Mouse (Mus musculus): Measurements from ENCODE around the gene Fbxo31.
"Not testable (repeated sequence)": the region's sequence is repeated elsewhere in the genome, so short reads cannot be mapped to it uniquely, and the experiment has no call there.

Gene Fbxo31

DNA sequence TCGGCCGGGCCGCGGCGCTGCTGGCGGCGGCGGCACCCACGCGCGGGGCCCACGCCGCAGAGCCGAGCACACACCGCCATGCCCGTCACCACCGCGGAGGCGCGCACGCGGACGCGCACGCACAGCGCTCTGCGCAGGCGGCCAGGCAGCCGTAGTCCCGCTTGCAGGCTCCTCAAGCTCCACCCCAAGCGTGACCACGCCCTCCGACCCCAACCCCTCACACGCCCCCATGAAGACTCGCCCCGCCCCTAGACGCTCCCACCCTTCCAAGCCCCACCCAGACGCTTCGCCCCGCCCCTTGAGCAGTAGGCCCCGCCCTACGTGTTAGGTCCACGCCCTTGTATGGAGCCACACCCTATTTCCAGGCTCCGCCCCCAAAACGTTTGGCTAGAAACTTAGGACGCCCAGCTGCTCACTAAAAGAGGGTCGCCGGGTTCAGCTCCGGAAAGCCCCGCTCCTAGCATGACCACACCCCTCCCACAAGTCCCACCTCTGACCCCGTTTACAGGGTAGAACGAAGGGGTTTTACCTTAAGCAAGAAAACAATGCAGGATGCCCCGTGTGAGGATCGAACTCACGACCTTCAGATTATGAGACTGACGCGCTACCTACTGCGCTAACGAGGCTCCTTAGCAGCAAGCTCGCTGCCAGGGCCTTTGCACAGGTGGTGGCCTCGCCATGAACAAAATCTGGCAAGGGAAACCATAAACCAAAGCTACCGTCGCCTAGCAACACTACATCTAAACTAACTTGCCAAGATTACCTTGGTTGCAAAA, at the start of gene Fbxo31:
Fbxo31 (minus strand) TSS at position 131 of the 776 bp plus-strand sequence.
- DNase-seq (ENCODE audit: low spot score in 2 of 2) = peak; percentile 95 to 97

DNA sequence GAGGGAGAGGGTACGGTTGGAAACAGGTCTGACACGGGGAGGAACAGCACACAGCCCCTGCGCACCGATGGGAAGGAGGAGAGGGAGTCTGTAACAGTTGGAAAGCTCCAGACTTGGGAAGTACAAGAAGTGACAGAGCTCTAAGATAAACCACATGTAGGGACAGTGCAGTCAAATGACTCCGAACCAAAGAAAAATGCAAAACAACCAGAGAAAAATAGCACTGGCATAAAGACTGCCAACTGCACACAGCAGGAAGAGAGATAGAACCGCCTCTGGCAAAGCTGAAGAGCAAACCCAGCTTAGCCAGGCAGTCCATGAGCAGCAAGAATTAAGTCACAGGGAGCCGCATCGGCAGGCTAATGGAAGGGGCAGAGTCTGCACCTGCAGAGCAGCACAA, 44.4 kb upstream of the Fbxo31 start:
- DNase-seq (ENCODE audit: low spot score in 2 of 2) = no peak

DNA sequence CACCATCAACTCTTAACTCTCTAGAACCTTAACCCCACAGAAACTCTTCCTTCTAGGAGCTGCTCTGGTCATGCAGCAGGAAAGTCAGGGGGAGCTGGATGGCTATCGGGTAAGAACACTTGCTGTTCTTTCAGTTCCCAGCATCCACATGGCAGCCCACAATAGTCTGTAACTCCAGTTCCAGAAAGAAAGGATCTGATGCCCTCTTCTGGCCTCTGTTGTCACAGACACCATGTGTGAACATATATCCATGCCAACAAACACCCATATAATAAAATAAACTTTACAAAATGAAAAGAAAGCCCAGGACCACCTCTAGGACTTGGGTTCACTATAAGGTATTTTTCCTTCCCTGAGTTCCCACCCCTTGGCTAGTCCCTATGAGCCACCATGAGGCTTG, 43.3 kb upstream of the Fbxo31 start:
- DNase-seq (ENCODE audit: low spot score in 2 of 2) = no peak

DNA sequence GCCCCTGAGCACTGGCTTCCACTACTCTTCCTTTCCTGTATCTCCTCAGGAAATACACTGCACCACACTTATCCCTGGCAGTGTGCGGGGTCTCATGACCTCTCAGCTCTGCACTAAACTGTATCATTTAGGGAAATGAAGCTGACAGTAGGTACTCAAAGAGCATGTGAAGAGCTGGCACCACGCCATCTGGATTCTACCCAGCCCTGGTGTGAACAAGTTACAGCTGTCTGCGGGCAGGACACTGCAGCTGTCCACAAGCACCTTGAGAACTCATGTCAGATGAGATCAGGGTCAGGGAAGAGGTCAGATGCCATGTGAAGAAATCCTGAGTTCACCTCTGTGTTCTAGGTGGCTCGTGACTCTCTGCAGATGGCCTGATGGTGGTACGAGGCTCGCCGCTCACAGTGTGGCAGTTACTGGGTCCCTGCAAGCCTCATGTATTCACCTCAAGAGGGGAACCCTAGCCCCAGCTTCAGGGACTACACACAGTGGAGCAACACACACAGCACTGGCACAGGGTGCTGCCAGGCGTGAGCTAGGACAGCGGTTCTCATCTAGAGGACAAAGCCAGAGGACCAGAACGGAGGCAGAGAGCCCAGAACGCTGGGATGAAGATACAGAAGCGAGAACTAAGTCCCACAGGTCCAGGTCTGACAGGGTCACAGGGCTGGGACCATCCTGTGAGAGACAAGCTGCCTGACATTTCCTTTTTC, 42.4 kb upstream of the Fbxo31 start:
- no peak for DNase-seq (ENCODE audit: low spot score in 2 of 2)

DNA sequence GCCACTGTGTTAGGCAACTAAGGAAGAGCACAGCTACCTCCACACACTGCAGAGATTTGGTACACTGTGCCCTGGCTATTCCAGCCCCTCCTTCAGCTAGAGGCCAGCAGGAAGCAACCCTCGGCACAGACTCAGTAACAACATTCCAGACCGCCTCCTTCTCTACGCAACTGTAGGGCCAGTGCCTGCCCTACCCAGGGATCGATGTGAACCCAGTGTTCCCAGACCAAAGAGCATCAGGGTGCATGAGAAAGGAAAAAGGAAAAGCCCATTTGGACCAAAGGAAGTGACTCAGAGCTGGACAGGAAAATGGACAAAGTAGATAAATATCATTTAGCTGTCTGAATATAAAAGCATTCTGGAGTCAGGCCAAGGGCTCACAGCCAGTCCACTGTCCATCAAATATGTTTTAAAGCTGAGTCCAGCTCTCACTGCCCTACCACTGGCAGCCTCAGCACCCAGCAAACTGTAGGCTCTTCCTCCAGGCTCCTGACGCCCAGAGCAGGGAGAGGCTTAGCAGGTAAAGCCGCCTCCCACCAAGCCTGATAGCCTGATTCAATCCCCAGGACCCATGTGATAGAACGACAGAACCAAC, 40.9 kb upstream of the Fbxo31 start:
- DNase-seq (ENCODE audit: low spot score in 2 of 2) = no peak

DNA sequence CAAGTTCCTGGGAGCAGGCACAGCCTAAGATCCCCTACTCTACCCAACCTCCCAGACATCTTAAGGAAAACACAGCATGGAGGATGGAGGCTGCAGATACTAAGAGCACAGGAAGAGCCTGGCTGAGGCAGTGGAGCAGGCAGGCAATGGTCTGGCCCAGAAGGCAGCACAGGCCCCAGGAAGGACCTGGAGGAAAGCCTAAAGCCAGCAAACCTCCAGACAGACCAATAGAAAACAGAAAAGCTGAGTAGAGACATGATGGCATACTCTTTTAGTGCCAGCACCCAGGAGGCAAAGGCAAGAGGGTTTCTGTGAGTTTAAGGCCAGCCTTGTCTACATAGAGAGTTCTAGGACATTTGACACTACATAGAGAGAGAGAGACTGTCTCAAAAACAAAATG, 34.8 kb upstream of the Fbxo31 start:
- DNase-seq (ENCODE audit: low spot score in 2 of 2) = no peak

DNA sequence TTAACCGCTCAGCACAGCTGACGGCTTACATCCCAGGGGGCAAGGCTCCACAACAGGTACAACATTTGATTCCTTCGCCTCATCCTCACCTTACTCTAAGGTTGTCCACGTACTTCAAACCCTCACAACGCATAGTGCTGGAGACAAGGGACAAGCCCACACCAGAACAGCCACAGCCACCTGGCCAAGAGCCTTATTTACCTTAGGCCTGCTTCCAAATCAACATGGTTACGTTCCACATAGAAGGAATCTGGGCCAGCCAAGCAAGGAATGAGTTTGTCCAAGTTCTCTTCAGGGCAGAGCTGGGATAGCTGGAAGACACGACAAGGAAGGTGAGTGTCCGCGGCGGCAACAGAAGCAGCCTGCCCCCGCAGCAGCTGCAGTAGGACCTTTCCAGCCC, 31.3 kb upstream of the Fbxo31 start:
- DNase-seq (ENCODE audit: low spot score in 2 of 2) = no peak

DNA sequence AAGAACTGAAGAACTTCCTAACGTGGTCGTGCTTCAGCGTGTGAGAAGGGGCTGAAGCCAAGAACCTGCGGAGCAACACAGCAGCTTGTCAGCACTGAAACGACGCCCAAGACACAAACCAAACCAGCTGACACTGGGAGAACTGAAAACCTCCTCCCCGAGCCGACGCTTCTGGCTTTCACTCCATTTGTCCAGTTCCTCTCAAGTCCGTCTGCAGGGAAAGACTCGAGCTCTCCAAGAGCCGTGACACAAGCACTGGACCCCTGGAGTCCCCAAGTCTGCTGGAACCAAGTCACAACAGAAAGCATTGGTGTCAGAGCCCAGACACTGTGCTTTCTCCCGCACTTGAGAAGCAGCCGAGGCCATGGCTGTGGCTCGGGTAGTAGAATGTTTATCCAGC, 30.6 kb upstream of the Fbxo31 start:
- DNase-seq (ENCODE audit: low spot score in 2 of 2) = no peak

DNA sequence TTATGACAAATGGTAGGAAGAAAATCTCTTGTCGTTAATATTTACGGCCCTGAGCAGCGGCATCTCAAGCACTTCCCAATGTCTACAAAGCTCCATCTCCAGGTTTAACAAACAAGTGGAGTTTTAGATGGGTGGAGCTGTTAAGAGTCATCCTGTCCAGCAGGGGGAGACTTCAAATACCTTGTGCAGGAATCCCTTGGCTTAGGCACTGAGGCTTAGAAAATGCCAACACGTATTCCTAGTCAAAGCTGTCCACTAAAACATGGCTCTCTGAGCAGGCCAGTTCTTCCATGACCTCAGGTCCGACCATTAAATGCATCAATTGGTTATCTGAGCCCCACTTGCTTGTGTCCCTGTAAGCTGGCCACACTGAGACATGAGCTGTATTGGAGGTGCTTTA, 29.1 kb upstream of the Fbxo31 start:
- DNase-seq (ENCODE audit: low spot score in 2 of 2) = no peak

DNA sequence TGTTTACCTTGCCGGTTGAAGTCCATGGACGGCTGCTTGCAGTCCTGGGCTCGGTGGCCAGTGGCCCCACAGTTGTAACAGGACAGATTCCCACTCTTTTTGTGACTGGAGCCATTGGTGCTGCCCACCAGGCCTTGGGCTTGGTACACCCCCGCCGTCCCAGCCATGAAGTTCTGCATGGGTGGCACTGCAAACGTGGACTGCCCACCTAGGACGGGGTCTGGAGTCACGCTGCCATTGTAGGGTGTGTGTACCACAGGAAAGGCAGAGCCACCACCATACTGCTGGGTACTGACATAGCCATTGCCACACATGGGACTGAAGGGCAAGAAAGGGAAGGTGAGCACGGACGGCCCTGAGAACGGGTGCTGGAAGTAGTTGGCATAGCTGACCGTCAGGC, 25.2 kb upstream of the Fbxo31 start:
- DNase-seq (ENCODE audit: low spot score in 2 of 2) = no peak

DNA sequence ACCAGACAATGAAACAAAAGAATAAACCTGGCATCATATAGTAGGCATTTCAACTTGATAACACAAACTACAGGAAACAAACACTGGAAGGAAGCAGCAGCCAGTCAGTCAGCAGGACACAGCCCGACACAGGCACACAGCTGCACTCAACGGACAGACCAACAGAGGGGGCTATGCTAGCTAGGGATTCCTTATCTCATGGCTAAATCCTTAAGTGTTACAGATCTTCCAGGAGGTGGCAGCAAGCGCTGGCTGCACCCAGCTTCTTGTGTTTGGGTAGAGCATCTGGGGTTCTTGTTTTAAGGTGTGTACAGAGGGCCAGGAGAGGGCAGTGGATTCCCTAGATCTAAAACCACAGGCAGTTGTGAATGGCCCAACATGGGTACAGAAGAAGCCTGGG, 24.3 kb upstream of the Fbxo31 start:
- DNase-seq (ENCODE audit: low spot score in 2 of 2) = peak in 1 of 2 experiments; percentile 53

DNA sequence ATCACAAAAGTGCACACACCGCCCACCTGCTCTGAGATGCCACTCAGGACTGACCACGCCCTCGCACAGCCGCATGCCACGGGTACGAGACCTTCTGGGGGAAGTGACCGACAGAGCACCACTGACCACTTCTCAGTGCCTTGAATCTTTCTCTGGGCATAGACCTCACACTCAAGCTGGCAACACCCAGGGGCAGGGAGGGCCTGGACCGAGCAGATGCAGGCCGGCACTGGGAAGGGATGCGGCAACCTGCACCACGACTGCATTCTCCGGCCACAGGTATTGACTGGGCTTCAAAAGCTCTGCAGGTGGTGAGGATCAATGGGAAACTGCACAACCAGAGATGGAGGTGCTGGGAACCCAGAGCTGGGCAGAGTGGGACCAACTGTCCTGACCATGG, 23.8 kb upstream of the Fbxo31 start:
- no peak for DNase-seq (ENCODE audit: low spot score in 2 of 2)

DNA sequence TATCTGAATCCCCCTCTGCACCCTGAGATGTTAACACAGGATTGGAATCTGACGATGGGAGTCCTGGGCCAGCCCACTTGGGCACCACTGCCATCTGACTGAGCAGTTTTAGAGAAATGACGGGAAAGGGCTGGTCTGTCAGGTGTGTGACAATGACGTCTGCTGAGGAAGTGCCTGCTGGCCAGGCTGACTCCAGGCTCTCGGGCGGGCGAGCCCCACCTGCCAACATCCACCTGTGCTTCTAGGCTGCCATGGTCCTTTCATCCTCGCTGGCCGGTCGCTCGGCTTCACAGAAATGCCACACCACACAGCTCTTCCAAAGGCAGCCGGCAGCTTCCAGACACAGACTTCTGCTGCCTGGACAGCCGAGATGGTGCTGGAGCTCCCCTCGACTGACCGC, 21.2 kb upstream of the Fbxo31 start:
- DNase-seq (ENCODE audit: low spot score in 2 of 2) = no peak

DNA sequence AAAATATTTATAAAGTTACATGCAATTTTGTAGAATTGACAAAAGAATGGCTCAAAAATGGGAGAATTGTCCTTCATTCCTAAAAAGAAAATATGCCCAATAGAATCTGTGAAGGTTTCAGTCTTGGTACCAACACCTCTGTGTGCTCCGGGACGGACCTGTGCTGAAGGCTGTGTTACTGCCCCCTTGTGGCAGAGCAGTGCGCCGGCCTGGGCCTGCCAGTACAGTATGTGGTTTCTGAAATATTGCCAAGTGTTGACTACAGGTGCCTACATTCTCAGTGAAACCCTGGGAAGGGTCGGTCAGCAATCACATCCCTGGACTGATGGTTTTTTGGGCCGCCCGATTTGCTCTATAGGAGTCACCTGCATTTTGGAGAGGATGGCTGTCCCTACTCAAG, 20.3 kb upstream of the Fbxo31 start:
- DNase-seq (ENCODE audit: low spot score in 2 of 2) = peak; percentile 76 to 90

DNA sequence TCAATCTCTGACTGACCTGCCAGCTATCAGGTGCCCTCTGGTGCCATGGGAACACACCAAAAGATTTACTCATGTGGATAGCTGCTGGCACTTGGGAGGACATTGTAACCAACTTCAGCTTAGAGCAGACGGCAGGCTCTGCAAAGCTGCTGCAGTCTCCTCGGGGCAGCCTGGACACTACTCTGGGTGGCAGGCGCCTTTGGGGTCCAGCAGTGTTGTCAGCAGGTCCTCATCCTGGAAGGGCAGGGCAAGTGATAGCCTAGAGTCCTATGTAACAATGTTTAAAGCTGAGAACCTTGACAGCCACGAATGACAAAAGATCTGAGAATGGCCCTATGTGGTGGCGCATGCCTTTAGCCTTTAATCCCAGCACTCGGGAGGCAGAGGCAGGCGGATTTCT, 19.6 kb upstream of the Fbxo31 start:
- DNase-seq (ENCODE audit: low spot score in 2 of 2) = no peak

DNA sequence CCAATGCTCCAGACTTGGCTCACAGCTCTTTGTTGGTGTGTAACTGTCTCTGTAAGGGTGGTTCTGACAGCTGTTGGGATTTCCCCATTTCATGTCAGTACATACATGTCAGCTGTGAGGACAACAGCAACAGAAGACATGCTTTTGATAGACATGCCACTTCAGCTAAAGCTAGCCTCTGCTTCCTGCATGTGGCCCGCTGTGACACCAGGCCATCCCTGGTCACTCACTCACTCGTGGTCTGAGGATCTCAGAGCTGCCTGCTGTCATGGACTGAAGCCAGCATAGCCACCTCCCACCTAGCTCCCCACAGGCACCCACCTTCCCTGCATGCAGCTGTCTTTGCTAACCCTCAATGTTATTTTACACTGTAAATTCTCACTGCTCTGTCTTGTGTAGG, 18.9 kb upstream of the Fbxo31 start:
- DNase-seq (ENCODE audit: low spot score in 2 of 2) = not testable (repeated sequence)

DNA sequence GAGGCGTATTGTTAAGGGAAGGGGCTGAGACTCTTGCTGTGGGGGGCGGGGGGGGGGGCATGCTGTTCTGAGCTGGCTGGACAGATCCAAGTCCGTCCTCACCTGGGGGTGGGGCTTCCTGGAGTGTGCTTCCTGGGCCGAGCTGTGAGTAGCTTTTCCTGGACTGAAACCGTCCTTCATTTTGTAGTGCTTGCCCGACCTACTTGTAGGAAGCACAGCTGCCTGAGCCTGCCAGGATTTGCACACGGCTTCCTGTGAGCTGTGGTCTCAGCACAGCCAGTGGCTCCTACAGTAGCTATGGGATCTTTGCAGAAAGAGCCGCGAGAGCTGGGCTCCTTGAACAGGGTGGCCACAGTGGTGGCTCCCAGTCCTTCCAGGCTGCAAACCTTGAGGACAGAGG, 15.4 kb upstream of the Fbxo31 start:
- DNase-seq (ENCODE audit: low spot score in 2 of 2) = no peak

DNA sequence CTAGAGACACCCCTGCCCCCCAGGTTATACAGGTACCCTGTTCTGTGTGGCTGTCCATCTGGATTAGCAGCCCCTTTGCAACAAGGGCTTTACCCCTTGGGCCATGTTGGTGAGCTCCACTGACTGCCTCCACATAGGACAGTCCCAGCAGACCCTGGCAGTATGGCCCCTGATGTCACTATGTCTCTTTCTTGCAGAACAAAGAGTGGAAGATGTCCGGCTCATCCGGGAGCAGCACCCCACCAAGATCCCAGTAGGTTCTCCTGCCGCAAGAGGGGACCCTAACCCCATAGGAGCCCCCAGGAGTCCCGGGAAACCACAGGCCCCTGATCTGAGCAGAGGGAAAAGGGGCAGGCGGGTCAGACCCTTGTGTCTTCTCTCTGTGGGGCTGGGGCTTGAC, 14.7 kb upstream of the Fbxo31 start:
- no peak for DNase-seq (ENCODE audit: low spot score in 2 of 2)

DNA sequence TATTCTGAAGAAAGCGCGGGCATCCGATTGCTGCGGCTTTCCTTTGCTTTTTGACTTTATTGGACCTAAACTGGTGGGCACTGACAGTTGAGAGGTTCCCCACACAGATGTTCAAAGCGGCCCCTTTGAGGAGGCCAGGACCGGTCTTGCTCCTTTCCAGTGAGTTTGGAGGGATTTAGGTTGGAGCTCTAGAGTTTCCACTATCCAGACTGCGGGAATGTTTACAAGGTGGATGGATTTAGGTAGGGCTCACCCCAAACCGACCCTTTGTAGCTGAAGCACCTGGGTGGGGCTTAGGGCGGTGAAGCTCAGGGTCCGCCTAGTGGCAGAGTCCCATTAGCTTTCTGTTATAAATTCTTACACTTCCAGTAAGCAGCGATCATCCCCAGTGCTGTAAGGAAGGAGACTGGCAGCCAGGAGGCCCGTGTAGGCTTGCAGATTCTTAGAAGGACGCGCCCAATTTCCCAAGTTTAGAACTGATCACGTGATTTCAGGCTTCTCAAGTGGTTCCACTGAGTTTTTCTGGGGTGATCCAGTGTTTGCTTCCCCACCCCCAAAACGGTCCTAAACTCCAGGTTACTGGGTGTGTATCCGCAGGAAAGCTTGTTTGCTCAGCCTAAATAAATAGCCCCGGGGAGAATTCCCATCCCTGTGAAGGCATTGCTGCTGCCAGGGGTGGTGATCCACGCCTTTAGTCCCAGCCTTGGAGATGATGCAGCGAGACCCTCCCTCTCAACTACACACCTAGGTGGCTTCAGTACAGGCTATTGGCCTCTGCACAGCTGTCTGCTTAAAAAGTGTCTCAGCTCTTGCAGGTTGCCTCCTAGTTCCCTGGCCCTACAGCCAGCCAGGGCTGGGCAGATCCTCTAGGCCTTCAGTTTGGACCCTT, 12.8 kb upstream of the Fbxo31 start:
- DNase-seq (ENCODE audit: low spot score in 2 of 2) = peak; percentile 66 to 78

DNA sequence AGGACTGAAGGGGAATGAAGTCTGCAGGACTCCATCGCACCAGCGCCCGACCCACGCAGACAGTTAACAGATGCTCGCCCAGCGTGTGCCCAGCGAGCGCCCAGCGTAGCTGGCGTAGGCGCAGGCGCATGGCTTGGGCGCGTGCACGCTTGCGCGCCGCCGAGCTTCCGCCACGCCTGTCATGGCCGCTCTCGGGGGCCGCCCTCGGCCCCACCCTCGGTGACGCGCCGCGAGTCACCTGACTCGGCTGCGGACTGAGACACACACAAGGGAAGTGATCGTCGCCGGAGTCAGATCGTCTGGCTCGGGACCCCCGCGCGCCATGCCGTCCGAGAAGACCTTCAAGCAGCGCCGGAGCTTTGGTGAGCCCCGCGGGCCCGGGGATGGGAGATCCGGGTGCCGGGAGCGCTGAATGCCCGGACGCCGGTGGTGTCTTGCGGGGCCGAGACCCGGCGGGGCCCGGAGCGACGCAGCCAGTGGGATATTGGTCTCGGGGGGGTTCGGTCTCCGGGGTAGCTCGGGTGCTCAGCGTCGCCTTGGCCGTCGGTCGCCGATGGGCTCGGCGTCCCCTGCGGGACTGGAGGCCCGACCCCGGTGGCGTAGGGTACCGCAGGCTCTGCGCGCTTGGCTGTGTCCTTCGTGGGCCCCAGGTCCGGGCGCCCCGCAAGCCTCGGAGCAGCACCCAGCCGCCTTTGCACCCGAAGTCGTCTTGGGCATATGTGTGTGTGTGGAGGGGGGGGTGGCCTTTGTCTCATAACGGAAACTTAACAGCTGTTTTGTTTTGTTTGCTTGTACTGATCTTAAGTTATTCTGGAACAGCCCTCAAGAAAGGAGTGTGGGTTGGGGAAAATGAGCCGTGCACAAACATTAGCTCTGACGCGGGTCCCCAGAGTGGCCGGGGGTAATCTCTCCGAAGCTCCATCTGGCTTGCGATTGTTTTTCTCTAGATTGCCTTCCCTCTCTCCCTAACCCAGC, 11.9 kb upstream of the Fbxo31 start, which contains the start of gene Map1lc3b:
Map1lc3b (plus strand) TSS at position 159 of the 975 bp plus-strand sequence.
- peak; percentile 96 to 98 for DNase-seq (ENCODE audit: low spot score in 2 of 2)
